Mouse (Mus musculus): ENCODE results near the gene Rnf224.

DNA sequence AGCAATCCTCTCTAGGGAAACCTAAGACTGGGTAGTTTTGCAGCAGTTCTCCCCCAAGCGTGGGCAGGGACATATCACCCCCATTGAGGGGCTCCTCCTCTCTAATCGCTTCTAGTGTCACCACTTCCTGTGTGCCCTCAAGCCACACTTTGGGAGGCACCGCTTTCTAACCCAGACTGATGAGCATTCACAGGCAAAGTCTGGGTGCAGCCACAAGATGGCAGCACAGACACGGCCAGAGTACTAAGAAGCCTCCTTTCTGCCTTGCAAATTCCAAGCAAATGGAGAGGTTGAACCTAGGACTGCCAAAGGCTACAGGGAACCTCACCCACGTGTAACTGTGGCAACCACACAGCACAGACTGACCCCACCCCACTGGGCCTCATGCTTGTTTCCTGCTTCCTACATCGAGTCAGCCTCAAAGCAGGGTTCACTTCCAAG is 43.2 kb downstream of the Rnf224 start:
- TF ChIP-seq CTCF (IDR thresholded peaks at IDR 0.05; ENCODE audit: insufficient read depth, low read length) (peak; percentile 93), POLR2A (IDR thresholded peaks at IDR 0.05; ENCODE audit: borderline replicate concordance, extremely low read depth, low read depth, low read length) (0 out of 2 replicates have a peak, but pooled peaks have one; percentile 18)
